Mouse (Mus musculus): ENCODE data around the gene Klhl10.

The Klhl10 gene

GRCm38 (mm10) chr11:100441797-100442196, at the start of gene Klhl10, which contains the start of gene Nt5c3b:
Klhl10 (plus strand) TSS chr11:100441917.
Nt5c3b (minus strand) TSS chr11:100441808.
- in situ Hi-C loops (cut with MboI, MseI), result no loop called here

- in situ Hi-C loops (cut with MboI, MseI), result no loop called here
Measured at GRCm38 (mm10) chr11:100392958-100393357, 48.8 kb upstream of the Klhl10 start.

GRCm38 (mm10) chr11:100393733-100394132, 48.0 kb upstream of the Klhl10 start:
- in situ Hi-C loops (cut with MboI, MseI), result no loop called here

GRCm38 (mm10) chr11:100394353-100395074, 47.2 kb upstream of the Klhl10 start:
- in situ Hi-C loops (cut with MboI, MseI), result no loop called here

- in situ Hi-C loops (cut with MboI, MseI), result no loop called here
Measured at GRCm38 (mm10) chr11:100395200-100395599, 46.5 kb upstream of the Klhl10 start.

GRCm38 (mm10) chr11:100395861-100396631, 45.7 kb upstream of the Klhl10 start:
- in situ Hi-C loops (cut with MboI, MseI), result no loop called here

GRCm38 (mm10) chr11:100396886-100397599, 44.7 kb upstream of the Klhl10 start:
- in situ Hi-C loops (cut with MboI, MseI), result no loop called here

- in situ Hi-C loops (cut with MboI, MseI), result no loop called here
Measured at GRCm38 (mm10) chr11:100397600-100398389, 43.9 kb upstream of the Klhl10 start, which contains the start of gene Jup. Jup (minus strand) TSS chr11:100397763.

GRCm38 (mm10) chr11:100398517-100398916, 43.2 kb upstream of the Klhl10 start:
- in situ Hi-C loops (cut with MboI, MseI), result no loop called here

- in situ Hi-C loops (cut with MboI, MseI), result no loop called here
Measured at GRCm38 (mm10) chr11:100399320-100399719, 42.4 kb upstream of the Klhl10 start.

GRCm38 (mm10) chr11:100399727-100400538, 41.8 kb upstream of the Klhl10 start:
- in situ Hi-C loops (cut with MboI, MseI), result loop anchor here (10.0 kb wide), 1 partner anchor 1615 kb away; no protein-coding TSS in a partner anchor

- in situ Hi-C loops (cut with MboI, MseI), result loop anchor here (10.0 kb wide), 1 partner anchor 1616 kb away; no protein-coding TSS in a partner anchor
Measured at GRCm38 (mm10) chr11:100400842-100401241, 40.9 kb upstream of the Klhl10 start.

GRCm38 (mm10) chr11:100402240-100402639, 39.5 kb upstream of the Klhl10 start:
- in situ Hi-C loops (cut with MboI, MseI), result loop anchor here (10.0 kb wide), 1 partner anchor 1617 kb away; no protein-coding TSS in a partner anchor

GRCm38 (mm10) chr11:100402682-100403081, 39.0 kb upstream of the Klhl10 start:
- in situ Hi-C loops (cut with MboI, MseI), result loop anchor here (10.0 kb wide), 1 partner anchor 1618 kb away; no protein-coding TSS in a partner anchor

GRCm38 (mm10) chr11:100403445-100404134, 38.1 kb upstream of the Klhl10 start:
- in situ Hi-C loops (cut with MboI, MseI), result loop anchor here (10.0 kb wide), 1 partner anchor 1619 kb away; no protein-coding TSS in a partner anchor

GRCm38 (mm10) chr11:100404456-100405074, 37.2 kb upstream of the Klhl10 start:
- in situ Hi-C loops (cut with MboI, MseI), result loop anchor here (10.0 kb wide), 1 partner anchor 1620 kb away; no protein-coding TSS in a partner anchor

- in situ Hi-C loops (cut with MboI, MseI), result loop anchor here (10.0 kb wide), 1 partner anchor 1621 kb away; no protein-coding TSS in a partner anchor
Measured at GRCm38 (mm10) chr11:100406273-100406672, 35.4 kb upstream of the Klhl10 start.

- in situ Hi-C loops (cut with MboI, MseI), result loop anchor here (10.0 kb wide), 1 partner anchor 1622 kb away; no protein-coding TSS in a partner anchor
Measured at GRCm38 (mm10) chr11:100406995-100407705, 34.6 kb upstream of the Klhl10 start.
